Mouse (Mus musculus) cerebellum, adult 9-11 months (tissue): ENCODE results near the gene Sprr2b.
"Not testable (repeated sequence)": the region's sequence is repeated elsewhere in the genome, so short reads cannot be mapped to it uniquely, and the experiment has no call there.

Experiments used
- DNase-seq: peaks from one replicate; pipeline ENCODE4 v3.0.0; 2022

Gene Sprr2b

GRCm38 (mm10) chr3:92316320-92316719 is at the start of gene Sprr2b:
Gene Sprr2b (plus strand): TSS chr3:92316620.
- no peak for DNase-seq

DNA sequence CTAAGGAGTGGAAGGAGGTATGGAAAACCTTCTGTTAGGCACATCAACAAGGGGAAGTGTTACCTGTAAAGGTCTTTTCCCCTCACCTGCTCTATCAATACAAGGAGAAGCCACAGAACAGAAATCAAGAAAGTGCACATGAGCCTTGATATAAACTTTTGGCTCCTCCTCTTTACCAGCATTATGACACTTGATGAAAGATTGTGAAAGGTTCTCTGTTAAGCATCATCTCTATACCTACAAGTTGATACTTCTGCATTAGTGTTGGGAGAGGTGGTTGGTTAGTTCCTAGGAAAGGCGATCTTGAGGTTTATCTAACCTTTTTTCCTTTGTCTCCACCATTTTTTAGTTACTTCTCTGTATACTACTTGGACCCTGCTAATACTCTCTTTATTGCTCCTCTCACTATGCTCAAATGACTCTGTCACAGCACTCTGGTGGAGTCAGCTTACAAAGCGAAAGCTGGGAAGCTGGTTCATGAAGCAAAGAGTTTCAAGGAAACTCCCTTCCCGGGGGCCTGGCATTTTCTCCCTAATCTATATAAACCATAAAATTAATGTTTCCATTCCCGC is 44.9 kb upstream of the Sprr2b start:
- DNase-seq, result not testable (repeated sequence)

GRCm38 (mm10) chr3:92273504-92273903 is 42.9 kb upstream of the Sprr2b start:
- not testable (repeated sequence) for DNase-seq

DNA sequence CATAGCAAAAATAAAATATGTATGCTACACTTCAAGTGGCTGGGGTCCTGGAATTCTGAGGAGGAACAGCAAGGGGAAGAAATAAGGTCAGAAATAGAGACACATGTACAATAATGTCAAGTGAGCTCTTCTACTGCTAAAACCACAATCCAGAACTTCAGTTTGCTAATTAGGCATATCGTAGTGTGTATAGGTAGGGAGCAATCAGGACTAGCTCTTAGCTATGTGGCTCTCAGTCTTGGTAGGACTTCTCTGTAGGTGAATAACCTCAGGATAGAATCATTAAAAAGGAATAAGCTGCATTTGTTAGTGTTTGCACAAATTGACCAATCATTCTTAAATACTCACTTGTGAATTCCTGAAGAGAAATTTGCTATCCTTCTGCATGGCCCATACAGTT is 42.4 kb upstream of the Sprr2b start:
- DNase-seq, result not testable (repeated sequence)

DNA sequence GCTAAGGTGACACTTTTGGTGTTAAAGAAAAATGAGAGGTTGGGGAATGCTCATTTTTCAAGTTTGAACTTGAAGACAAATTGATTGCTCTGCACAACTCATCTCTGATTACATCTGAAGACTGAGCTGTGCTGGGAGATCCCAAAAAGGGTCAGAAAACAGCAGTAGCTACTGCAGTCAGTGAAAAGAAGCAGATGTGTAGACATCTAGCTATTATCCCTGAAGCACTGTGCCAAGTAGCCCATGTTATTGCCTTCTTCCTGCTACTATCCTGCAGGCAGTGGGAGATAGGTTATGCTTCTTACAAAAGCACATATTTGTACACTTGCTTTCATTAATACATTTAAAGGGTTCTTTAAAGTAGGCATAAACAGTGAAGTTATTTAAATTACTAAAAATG is 36.8 kb upstream of the Sprr2b start:
- DNase-seq, result not testable (repeated sequence)

DNA sequence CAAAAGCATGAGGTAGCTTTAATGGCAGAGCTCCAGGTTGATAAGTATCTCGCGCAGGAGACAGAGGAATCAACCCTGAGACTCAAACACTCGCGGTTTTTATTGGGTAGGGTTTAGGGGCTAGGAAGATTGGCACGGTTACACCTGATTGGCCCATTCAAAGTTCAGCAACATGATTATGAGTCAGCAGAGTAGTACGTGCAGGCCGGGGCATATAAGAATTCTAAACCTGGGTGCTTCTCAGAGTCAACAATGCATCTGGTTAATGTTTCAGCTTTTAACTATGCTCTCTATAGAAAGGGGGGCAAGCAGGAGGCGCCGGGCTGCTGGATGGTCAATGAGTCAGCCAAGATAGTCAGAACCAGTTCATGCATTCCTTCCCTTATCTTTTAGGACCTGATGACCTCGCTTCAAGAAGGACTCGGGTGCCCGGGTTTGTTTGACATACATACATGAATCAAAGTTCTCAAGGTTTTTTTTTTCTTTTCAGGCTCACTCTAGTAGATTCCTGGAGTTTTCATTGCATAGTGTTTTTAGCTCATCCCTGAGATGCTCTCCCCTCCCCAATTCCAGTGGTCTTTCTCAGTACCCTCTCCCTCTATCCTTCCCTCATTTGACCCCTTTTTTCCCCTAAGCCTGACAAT is 35.3 kb upstream of the Sprr2b start:
- not testable (repeated sequence) for DNase-seq

DNA sequence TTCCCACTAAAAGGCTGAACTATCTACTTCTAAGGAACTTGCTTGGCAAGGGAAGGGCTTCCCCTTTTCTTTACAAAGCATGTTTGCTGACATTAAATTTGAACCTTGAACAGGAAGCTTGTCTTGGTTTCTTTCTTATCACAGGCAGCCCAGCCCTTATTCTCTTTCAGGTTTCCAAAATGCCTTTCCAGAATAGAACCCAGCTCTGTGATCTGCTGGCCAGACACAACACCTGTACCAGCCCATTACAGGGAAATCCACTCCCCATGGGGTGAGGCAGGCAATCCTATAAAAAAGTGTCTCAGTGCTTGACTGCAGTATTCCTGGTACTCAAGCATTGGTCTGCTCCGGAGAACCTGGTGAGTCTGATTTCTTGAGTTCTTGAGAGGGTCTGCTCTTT is 31.3 kb upstream of the Sprr2b start, which contains the start of gene Sprr2a3:
Gene Sprr2a3, plus strand, starts transcription at position 317 of the 400 bp plus-strand sequence.
- DNase-seq, result not testable (repeated sequence)

- not testable (repeated sequence) for DNase-seq
Measured at GRCm38 (mm10) chr3:92288489-92288888, 27.9 kb upstream of the Sprr2b start.

GRCm38 (mm10) chr3:92307406-92307805 is 9.0 kb upstream of the Sprr2b start:
- DNase-seq, result no peak

GRCm38 (mm10) chr3:92317384-92317783 is 964 bp downstream of the Sprr2b start:
- DNase-seq, result no peak

- DNase-seq, result no peak
Measured at GRCm38 (mm10) chr3:92336278-92336677, 19.9 kb downstream of the Sprr2b start.

- DNase-seq, result no peak
Measured at GRCm38 (mm10) chr3:92338840-92339239, 22.4 kb downstream of the Sprr2b start, which contains the start of gene Sprr2d. Gene Sprr2d (plus strand): TSS chr3:92339140.

DNA sequence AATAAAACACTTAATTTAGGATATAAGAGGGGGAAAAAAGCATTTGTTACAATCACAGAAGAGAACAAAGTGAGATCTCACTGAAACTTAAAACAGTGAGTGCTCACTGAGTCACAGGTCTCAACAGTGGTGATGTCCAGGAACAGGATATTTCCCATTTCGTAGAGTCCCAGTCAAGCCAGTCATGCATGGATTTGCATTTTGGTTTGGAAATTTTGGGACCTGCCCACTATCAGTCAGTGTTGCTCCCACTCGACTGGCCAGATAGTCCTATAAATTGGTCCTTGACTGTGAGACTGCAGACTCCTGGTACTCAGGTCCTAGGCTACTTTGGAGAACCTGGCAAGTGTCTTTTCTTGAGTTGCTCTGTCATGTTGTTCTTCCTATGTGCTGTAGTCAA is 35.4 kb downstream of the Sprr2b start, which contains the start of gene Sprr2e:
Gene Sprr2e, plus strand, starts transcription at position 301 of the 400 bp plus-strand sequence.
- DNase-seq, result no peak

DNA sequence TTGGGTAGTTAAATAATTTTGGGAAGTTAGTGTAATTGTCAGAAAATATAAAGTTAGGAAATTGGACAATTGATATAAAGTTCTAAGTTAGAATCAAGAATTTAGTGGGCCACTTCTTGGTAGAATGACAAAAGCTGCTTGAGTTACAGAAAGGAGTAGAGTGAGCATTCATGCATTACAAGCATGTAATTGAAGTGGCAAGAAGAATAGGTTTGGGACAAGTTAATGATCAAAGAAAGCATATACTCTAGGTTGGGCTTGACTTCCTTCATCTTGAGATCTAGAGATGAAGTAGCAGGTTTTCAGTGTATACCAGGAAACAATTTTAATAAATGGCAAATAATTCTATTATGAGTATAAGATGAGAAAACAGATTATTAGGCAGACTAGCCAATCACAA is 45.2 kb downstream of the Sprr2b start:
- DNase-seq, result no peak

- DNase-seq, result no peak
Measured at GRCm38 (mm10) chr3:92364887-92365286, 48.5 kb downstream of the Sprr2b start, which contains the start of gene Sprr2f. Gene Sprr2f (plus strand): TSS chr3:92365187.
